Mouse (Mus musculus): ENCODE data around the gene Dusp7.
A peak's percentile ranks its signal among the peaks of the same experiment; 100 is the strongest.

The Dusp7 gene

DNA sequence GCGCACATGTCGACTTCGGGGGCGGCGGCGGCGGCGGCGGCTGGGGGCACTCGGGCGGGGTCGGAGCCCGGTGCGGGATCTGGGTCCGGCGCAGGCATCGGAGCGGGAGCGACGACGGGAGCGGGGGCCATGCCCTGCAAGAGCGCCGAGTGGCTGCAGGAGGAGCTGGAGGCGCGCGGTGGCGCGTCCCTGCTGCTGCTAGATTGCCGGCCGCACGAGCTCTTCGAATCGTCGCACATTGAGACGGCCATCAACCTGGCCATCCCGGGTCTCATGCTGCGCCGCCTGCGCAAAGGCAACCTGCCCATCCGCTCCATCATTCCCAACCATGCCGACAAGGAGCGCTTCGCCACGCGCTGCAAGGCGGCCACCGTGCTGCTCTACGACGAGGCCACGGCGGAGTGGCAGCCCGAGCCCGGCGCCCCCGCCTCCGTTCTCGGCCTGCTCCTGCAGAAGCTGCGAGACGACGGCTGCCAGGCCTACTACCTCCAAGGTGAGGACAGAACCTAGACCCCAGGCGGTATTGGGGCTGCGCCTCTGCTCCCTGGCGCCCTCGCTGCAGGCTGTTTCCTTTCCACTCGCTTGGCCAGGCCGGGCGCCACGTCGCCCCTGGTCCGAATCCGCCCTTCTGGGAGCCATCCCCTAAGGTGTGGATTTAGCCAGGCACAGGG is 534 bp downstream of the Dusp7 start:
- no peaks in the 10 kb centered on the region for H3K9me3 ChIP-seq (ENCODE audit: low read length)
- H3K36me3 ChIP-seq (ENCODE audit: insufficient read depth, low read length): peaks cover 32% of the 10 kb centered on the region
- peak overlapping the region; percentile 86 for H3K4me3 ChIP-seq (replicated peaks; ENCODE audit: low read length)
- H3K27me3 ChIP-seq (ENCODE audit: insufficient read depth, low read length): peaks cover 46% of the 10 kb centered on the region
- peaks cover 52% of the 10 kb centered on the region for H3K4me1 ChIP-seq (replicated peaks; ENCODE audit: low read depth, low read length)
- no peak for TF ChIP-seq NANOG (IDR thresholded peaks at IDR 0.05; ENCODE audit: borderline replicate concordance, low read length)
- no peak for TF ChIP-seq POU5F1 (IDR thresholded peaks at IDR 0.05; ENCODE audit: borderline replicate concordance, low read length)
- TF ChIP-seq CTCF (conservative IDR thresholded peaks at IDR 0.05; ENCODE audit: low read length): no peak

DNA sequence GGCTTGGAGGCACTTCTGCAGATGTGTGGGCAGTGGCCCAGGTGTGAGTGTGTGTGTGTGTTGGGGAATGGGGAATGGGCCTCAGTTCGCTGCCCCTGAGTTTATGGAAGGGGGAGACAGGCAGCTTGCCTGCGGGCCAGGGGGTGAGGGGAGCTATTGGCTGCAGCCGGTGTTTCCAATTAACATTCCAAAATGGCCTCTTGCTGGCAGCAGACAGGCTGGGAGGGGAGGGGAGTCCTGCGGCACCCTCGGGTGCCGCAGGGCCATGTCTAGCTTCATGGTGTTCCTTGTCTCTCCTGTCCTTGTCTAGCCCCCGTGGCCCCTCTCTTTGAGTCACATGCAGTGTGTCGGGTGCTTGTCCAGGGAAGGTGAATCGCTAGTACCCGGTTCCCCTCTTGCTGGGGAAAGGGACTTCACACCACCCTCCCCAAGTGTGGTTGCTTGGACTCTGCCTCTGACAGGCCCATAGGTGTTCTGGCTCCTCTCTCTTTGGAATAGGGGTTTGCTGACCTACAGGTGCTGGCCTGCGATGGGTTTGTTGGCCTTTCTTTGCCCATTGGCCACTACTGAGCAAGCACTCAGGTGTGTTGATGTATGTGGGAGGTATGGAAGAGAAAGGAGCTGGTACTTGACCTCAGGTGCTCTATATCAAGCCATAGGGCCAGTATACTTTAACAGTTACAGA is 1.5 kb downstream of the Dusp7 start:
- peaks cover 39% of the 10 kb centered on the region for H3K36me3 ChIP-seq (ENCODE audit: insufficient read depth, low read length)
- H3K4me3 ChIP-seq (replicated peaks; ENCODE audit: low read length): peak overlapping the region; percentile 86
- H3K9me3 ChIP-seq (ENCODE audit: low read length): no peaks in the 10 kb centered on the region
- peaks cover 45% of the 10 kb centered on the region for H3K27me3 ChIP-seq (ENCODE audit: insufficient read depth, low read length)
- peaks cover 56% of the 10 kb centered on the region for H3K4me1 ChIP-seq (replicated peaks; ENCODE audit: low read depth, low read length)
- TF ChIP-seq CTCF (conservative IDR thresholded peaks at IDR 0.05; ENCODE audit: low read length): no peak
- TF ChIP-seq NANOG (IDR thresholded peaks at IDR 0.05; ENCODE audit: borderline replicate concordance, low read length): no peak
- TF ChIP-seq POU5F1 (IDR thresholded peaks at IDR 0.05; ENCODE audit: borderline replicate concordance, low read length): no peak

DNA sequence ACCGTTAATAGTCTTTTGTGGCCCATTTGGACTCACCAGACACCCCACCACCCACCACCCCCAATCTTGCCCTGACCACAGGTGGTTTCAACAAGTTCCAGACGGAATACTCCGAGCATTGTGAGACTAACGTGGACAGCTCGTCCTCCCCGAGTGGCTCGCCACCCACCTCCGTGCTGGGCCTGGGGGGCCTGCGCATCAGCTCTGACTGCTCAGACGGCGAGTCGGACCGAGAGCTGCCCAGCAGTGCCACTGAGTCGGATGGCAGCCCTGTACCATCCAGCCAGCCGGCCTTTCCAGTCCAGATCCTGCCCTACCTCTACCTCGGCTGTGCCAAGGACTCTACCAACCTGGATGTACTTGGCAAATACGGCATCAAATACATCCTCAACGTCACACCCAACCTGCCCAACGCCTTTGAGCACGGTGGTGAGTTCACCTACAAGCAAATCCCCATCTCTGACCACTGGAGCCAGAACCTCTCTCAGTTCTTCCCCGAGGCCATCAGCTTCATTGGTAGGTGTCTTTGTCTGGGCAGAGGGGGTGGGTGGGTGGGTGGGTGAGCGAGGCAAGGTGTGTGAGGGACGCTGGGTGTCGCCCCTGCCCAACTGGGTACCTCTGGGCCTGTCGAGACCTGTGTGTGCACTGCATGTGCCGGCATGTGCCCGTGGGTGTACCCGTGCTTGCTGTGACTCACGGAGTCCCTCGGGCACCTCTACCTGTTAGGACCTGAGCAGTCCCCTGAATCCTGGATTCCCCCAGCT is 2.4 kb downstream of the Dusp7 start:
- TF ChIP-seq POU5F1 (IDR thresholded peaks at IDR 0.05; ENCODE audit: borderline replicate concordance, low read length): no peak
- no peak for TF ChIP-seq NANOG (IDR thresholded peaks at IDR 0.05; ENCODE audit: borderline replicate concordance, low read length)
- TF ChIP-seq CTCF (conservative IDR thresholded peaks at IDR 0.05; ENCODE audit: low read length): no peak
- Histone ChIP-seq H3K4me1 (replicated peaks; ENCODE audit: low read depth, low read length) (peaks cover 56% of the 10 kb centered on the region), H3K9me3 (ENCODE audit: low read length) (no peaks in the 10 kb centered on the region), H3K27me3 (ENCODE audit: insufficient read depth, low read length) (peaks cover 43% of the 10 kb centered on the region), H3K36me3 (ENCODE audit: insufficient read depth, low read length) (peaks cover 39% of the 10 kb centered on the region), H3K4me3 (replicated peaks; ENCODE audit: low read length) (no peak overlapping the region; the same call in 1 of the 2 replicates)

DNA sequence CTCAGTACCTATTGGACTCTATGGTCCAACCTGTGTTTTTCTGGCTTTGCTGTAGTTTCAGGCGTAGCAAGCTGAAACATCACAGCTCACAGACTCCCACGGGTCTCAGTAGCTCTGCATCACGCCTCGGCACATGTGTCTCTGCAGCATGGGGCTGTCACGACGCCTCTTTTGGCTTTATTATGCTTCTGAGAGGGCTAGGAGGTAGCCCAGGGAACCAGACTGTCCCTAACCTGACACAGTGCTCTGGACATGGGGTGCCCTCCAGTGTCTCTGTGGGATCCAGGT is 2.9 kb downstream of the Dusp7 start:
- Histone ChIP-seq H3K4me3 (replicated peaks; ENCODE audit: low read length) (no peak overlapping the region), H3K27me3 (ENCODE audit: insufficient read depth, low read length) (peaks cover 38% of the 10 kb centered on the region), H3K4me1 (replicated peaks; ENCODE audit: low read depth, low read length) (peaks cover 52% of the 10 kb centered on the region), H3K9me3 (ENCODE audit: low read length) (no peaks in the 10 kb centered on the region), H3K36me3 (ENCODE audit: insufficient read depth, low read length) (peaks cover 39% of the 10 kb centered on the region)
- TF ChIP-seq POU5F1 (IDR thresholded peaks at IDR 0.05; ENCODE audit: borderline replicate concordance, low read length) (no peak), CTCF (conservative IDR thresholded peaks at IDR 0.05; ENCODE audit: low read length) (no peak), NANOG (IDR thresholded peaks at IDR 0.05; ENCODE audit: borderline replicate concordance, low read length) (no peak)

DNA sequence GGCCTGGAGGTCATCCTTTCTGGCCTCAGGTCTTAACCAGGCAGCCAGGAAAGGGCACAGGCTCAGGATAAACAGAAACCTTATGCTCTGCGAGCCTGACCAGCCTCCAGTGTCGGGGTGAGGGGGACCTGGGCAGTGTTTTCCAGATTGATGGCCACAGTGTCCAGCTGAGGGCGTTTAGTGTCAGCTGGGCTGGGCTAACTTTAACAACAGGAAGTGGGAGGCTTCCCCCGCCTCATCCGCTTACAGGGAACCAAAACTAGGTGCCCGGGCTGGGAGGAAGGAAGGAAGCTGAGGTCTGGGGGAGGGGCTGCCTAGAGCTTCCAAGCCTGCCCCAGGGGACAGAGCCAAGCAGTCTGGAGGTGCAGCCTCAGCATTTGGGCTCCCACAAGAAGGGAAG is 3.3 kb downstream of the Dusp7 start:
- no peak overlapping the region for H3K4me3 ChIP-seq (replicated peaks; ENCODE audit: low read length)
- no peak for TF ChIP-seq NANOG (IDR thresholded peaks at IDR 0.05; ENCODE audit: borderline replicate concordance, low read length)
- TF ChIP-seq POU5F1 (IDR thresholded peaks at IDR 0.05; ENCODE audit: borderline replicate concordance, low read length): no peak
- TF ChIP-seq CTCF (conservative IDR thresholded peaks at IDR 0.05; ENCODE audit: low read length): no peak
- H3K4me1 ChIP-seq (replicated peaks; ENCODE audit: low read depth, low read length): peaks cover 48% of the 10 kb centered on the region
- peaks cover 39% of the 10 kb centered on the region for H3K36me3 ChIP-seq (ENCODE audit: insufficient read depth, low read length)
- no peaks in the 10 kb centered on the region for H3K9me3 ChIP-seq (ENCODE audit: low read length)
- peaks cover 33% of the 10 kb centered on the region for H3K27me3 ChIP-seq (ENCODE audit: insufficient read depth, low read length)

DNA sequence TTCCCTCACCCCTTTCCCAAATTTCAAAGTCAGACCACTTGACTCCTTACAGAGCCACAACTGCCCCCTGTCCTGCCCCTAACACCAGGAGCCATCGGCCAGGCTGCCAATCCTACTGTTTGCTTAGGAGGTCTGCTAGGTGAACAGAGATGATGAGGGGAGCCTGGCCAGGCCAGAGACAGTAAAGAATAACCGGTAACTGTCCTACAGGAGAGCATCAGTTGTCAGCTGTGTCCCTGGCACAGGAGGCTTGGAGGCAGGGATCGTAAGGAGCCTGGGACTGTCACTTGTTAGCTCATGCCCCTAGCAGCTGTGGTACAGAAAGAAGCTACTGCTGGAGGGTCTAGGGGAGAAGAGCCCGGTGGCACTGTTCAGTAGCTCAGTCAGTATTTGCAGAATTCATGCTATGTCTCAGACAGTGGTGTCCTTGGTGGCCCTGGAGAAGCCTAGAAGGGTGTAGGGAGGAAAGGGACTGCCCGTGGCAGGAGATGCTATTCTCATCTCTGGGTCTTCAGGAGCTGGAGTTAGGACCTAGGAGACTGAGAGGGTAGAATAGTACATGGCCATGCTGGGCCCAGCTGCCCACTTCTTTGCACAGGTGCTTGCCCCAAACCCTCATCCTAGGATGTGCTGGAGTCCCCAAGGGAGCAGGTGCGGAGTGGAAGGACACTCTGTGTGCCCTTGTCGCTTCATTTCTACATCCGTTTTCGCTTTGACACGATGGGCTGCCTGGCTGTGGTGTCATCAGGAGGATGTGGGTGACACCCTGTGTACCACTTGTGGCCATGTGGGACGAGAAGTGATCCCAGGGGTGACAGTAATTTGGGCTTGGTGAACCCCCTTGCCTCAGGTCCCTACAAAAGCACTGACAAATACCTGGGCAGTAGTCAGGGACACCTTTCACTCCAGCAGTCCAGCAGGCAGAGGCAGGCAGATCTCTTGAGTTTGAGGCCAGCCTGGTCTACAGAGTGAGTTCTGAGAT is 4.3 kb downstream of the Dusp7 start:
- H3K9me3 ChIP-seq (ENCODE audit: low read length): no peaks in the 10 kb centered on the region
- peaks cover 44% of the 10 kb centered on the region for H3K36me3 ChIP-seq (ENCODE audit: insufficient read depth, low read length)
- TF ChIP-seq CTCF (conservative IDR thresholded peaks at IDR 0.05; ENCODE audit: low read length) (no peak), POU5F1 (IDR thresholded peaks at IDR 0.05; ENCODE audit: borderline replicate concordance, low read length) (no peak), NANOG (IDR thresholded peaks at IDR 0.05; ENCODE audit: borderline replicate concordance, low read length) (no peak)
- peaks cover 48% of the 10 kb centered on the region for H3K4me1 ChIP-seq (replicated peaks; ENCODE audit: low read depth, low read length)
- H3K27me3 ChIP-seq (ENCODE audit: insufficient read depth, low read length): peaks cover 27% of the 10 kb centered on the region
- H3K4me3 ChIP-seq (replicated peaks; ENCODE audit: low read length): no peak overlapping the region

DNA sequence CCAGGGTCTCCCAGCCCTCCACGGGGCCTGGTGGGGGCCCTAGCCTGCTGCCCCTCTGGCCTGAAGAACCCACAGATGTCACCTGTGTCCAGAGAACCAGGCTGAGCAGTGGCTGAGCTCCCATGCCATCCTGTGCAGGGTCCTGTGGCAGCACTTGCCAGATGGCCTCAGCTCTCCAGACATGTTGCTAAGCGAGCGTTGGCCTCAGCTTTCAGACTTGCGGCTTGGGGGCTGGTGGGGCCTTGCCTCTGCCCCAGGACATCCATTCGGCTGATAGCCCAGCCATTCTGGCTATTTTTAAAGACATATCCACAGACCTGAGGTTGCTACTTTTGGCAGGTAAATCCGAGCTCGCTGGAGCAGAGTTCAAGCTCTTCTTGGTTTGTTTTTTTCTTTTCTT is 5.5 kb downstream of the Dusp7 start:
- Histone ChIP-seq H3K9me3 (ENCODE audit: low read length) (no peaks in the 10 kb centered on the region), H3K4me3 (replicated peaks; ENCODE audit: low read length) (no peak overlapping the region), H3K36me3 (ENCODE audit: insufficient read depth, low read length) (peaks cover 47% of the 10 kb centered on the region), H3K27me3 (ENCODE audit: insufficient read depth, low read length) (peaks cover 28% of the 10 kb centered on the region), H3K4me1 (replicated peaks; ENCODE audit: low read depth, low read length) (peaks cover 44% of the 10 kb centered on the region)
- TF ChIP-seq CTCF (conservative IDR thresholded peaks at IDR 0.05; ENCODE audit: low read length) (no peak), POU5F1 (IDR thresholded peaks at IDR 0.05; ENCODE audit: borderline replicate concordance, low read length) (no peak), NANOG (IDR thresholded peaks at IDR 0.05; ENCODE audit: borderline replicate concordance, low read length) (no peak)
